In genomic region chr12:100752977-100753376, GRCm38 (mm10) we compare ENCODE assay signal across 20 mouse cellular contexts.
"Had no signal": no experiment of that assay in that cellular context is flagged by ENCODE, and none has a peak within 500 bp of the region (broad histone marks: within the 10 kb centered on the region; RNA-seq: fewer than 3 reads in every experiment).

No protein-coding gene starts in this region.

- H3K27me3 ChIP-seq: kidney, embryonic 15.5 days; limb, embryonic 12.5 days; limb, embryonic 15.5 days; neural tube, embryonic 12.5 days; neural tube, embryonic 15.5 days; stomach, embryonic 15.5 days had no signal

- DNase-seq: kidney, adult 11 months; kidney, adult 8-10 months; kidney, postnatal 36 days; liver, postnatal 0 days; midbrain, embryonic 14.5 days; right cerebral cortex, postnatal 25 days; spleen, adult 18-20 months; thymus, postnatal 36 days had no signal

- ATAC-seq: liver, postnatal 0 days; lung, postnatal 0 days had no signal

- H3K4me1 ChIP-seq: kidney, embryonic 15.5 days; limb, embryonic 12.5 days; limb, embryonic 15.5 days; neural tube, embryonic 12.5 days; neural tube, embryonic 15.5 days; stomach, embryonic 15.5 days had no signal

- H3K4me2 ChIP-seq: kidney, embryonic 15.5 days; limb, embryonic 12.5 days; limb, embryonic 15.5 days; liver, embryonic 11.5 days; lung, embryonic 14.5 days; neural tube, embryonic 12.5 days; neural tube, embryonic 15.5 days; stomach, embryonic 15.5 days had no signal

- H3K4me3 ChIP-seq: kidney, embryonic 15.5 days; limb, embryonic 12.5 days; limb, embryonic 15.5 days; midbrain, embryonic 10.5 days; neural tube, embryonic 12.5 days; neural tube, embryonic 15.5 days; stomach, embryonic 15.5 days had no signal

- H3K9ac ChIP-seq: kidney, embryonic 15.5 days; limb, embryonic 12.5 days; limb, embryonic 15.5 days; liver, embryonic 14.5 days; liver, postnatal 0 days; lung, embryonic 14.5 days; neural tube, embryonic 12.5 days; neural tube, embryonic 15.5 days; stomach, embryonic 15.5 days had no signal

- H3K9me3 ChIP-seq: kidney, embryonic 15.5 days; limb, embryonic 12.5 days; limb, embryonic 15.5 days; midbrain, embryonic 10.5 days; neural tube, embryonic 12.5 days; neural tube, embryonic 15.5 days; stomach, embryonic 15.5 days had no signal

- H3K36me3 ChIP-seq: kidney, embryonic 15.5 days; limb, embryonic 12.5 days; limb, embryonic 15.5 days; midbrain, embryonic 10.5 days; neural tube, embryonic 12.5 days; neural tube, embryonic 15.5 days; stomach, embryonic 15.5 days had no signal

- H3K27ac ChIP-seq: kidney, embryonic 15.5 days; limb, embryonic 12.5 days; limb, embryonic 15.5 days; liver, embryonic 14.5 days; macrophage; midbrain, embryonic 10.5 days; neural tube, embryonic 12.5 days; neural tube, embryonic 15.5 days; stomach, embryonic 15.5 days had no signal
